Mouse (Mus musculus) activated CD4-positive, CD25-positive, alpha-beta regulatory T cell, adult 9 weeks (primary cell): ENCODE data around the gene Crygn. TPM values are rescaled to one million over a fixed set of nuclear protein-coding genes. Genes with fewer than 3 reads are reported as not detected.

Experiments used
- polyA plus RNA-seq: library from polyadenylated mRNA; unstranded; fragments of 100-300 nt; shearing (Covaris generic); gene quantifications from one replicate; pipeline ENCODE4 v1.2.1, GENCODE M21; 2017

Gene Crygn
- polyA plus RNA-seq: 1.0 TPM

GRCm38 (mm10) chr5:24757816-24758215 is at the start of gene Crygn:
Crygn (minus strand) TSS chr5:24758008.

GRCm38 (mm10) chr5:24730488-24730871 is 27.3 kb downstream of the Crygn start, which contains the start of gene Wdr86:
Wdr86 (minus strand) TSS chr5:24730727.

Other genes with a start within 250 kb of the Crygn start
- gene Gbx1, start 230.8 kb downstream of the Crygn start, polyA plus RNA-seq: 0.10 TPM
- not detected for gene Asb10, start 217.0 kb downstream of the Crygn start, polyA plus RNA-seq
- not detected for gene 4931409K22Rik, start 201.2 kb downstream of the Crygn start, polyA plus RNA-seq
- 84.9 TPM for gene Abcf2, start 180.5 kb downstream of the Crygn start, polyA plus RNA-seq
- 38.7 TPM for gene Chpf2, start 171.3 kb downstream of the Crygn start, polyA plus RNA-seq
- gene Smarcd3, start 133.6 kb downstream of the Crygn start, polyA plus RNA-seq: 1.4 TPM
- gene Nub1, start 72.5 kb downstream of the Crygn start, polyA plus RNA-seq: 91.7 TPM
- gene Wdr86, start 27.3 kb downstream of the Crygn start, polyA plus RNA-seq: 0.18 TPM
- 84.5 TPM for gene Rheb, start 84.6 kb upstream of the Crygn start, polyA plus RNA-seq